Mouse (Mus musculus) limb, embryonic 14.5 days (tissue): ENCODE measurements around the gene Med13l. TPM values are rescaled to one million over a fixed set of nuclear protein-coding genes. Genes with fewer than 3 reads are reported as not detected.

Source experiments
- ATAC-seq: fragments of 200-750 bp; cut with Nextera tagmentation; 2 replicates; pipeline ENCODE4 v1.8.0; 2017; ENCODE audit warnings: low read depth, moderate number of reproducible peaks, moderate TSS enrichment; ENCODE audit not compliant: low FRiP score
- DNase-seq: peaks from one replicate; pipeline ENCODE4 v3.0.0-alpha.2; 2015; ENCODE audit warnings: low spot score
- H3K27ac ChIP-seq: fragments of 300-500 bp; sonication (generic); replicated peaks from 2 replicates; pipeline ENCODE4 v1.5.1; 2014; ENCODE audit warnings: low read depth, mild to moderate bottlenecking, low read length, moderate library complexity, mixed read lengths
- H3K27me3 ChIP-seq: fragments of 300-500 bp; sonication (generic); 2 replicates; pipeline ENCODE4 v1.6.1; 2014; ENCODE audit warnings: low read length, mixed read lengths; ENCODE audit not compliant: control insufficient read depth, insufficient read depth
- H3K36me3 ChIP-seq: fragments of 300-500 bp; sonication (generic); 2 replicates; pipeline ENCODE4 v1.6.1; 2014; ENCODE audit warnings: mild to moderate bottlenecking, low read length, moderate library complexity, mixed read lengths; ENCODE audit not compliant: control insufficient read depth, insufficient read depth
- H3K4me1 ChIP-seq: fragments of 300-500 bp; sonication (generic); 2 replicates; pipeline ENCODE4 v1.6.1; 2014; ENCODE audit warnings: antibody characterized with exemption, low read length, mixed read lengths; ENCODE audit not compliant: control insufficient read depth, insufficient read depth
- H3K4me2 ChIP-seq: fragments of 300-500 bp; sonication (generic); replicated peaks from 2 replicates; pipeline ENCODE4 v1.6.1; 2014; ENCODE audit warnings: low read depth, mild to moderate bottlenecking, low read length, moderate library complexity; ENCODE audit not compliant: severe bottlenecking
- H3K4me3 ChIP-seq: fragments of 300-500 bp; sonication (generic); replicated peaks from 2 replicates; pipeline ENCODE4 v1.5.1; 2014; ENCODE audit warnings: low read length
- H3K9ac ChIP-seq: fragments of 300-500 bp; sonication (generic); 2 replicates; pipeline ENCODE4 v1.6.1; 2014; ENCODE audit warnings: mild to moderate bottlenecking, low read depth, low read length, moderate library complexity; ENCODE audit not compliant: severe bottlenecking
- H3K9me3 ChIP-seq: fragments of 300-500 bp; sonication (generic); 2 replicates; pipeline ENCODE4 v1.6.1; 2016; ENCODE audit warnings: low read length; ENCODE audit not compliant: control insufficient read depth
- POLR2A ChIP-seq: fragments of 200-500 bp; IDR thresholded peaks from 2 replicates; pipeline ENCODE4 v1.8.0; 2012; ENCODE audit warnings: inconsistent platforms, mild to moderate bottlenecking, moderate library complexity, borderline replicate concordance; ENCODE audit not compliant: insufficient read depth, insufficient read length; ENCODE audit errors: extremely low read depth
- WGBS: fragments of 180-500 bp; shearing (Covaris S2); extraction: QIAGEN DNeasy Blood & Tissue Kit; methylation state at CpG from one replicate; pipeline ENCODE4 v1.1.7; 2014; 5-methylcytosine and 5-hydroxymethylcytosine counted together
- polyA plus RNA-seq, 2 experiments: library from polyadenylated mRNA; depleted of rRNA in 1 of 2; stranded (reverse) in 1 of 2; unstranded in 1 of 2; fragments of >200 nt; fragmentation: Nextera tagmentation in 1 of 2; extraction: Ambion mirVana in 1 of 2; gene quantifications; 2 replicates each; pipeline versions ENCODE4 v1.2.1 to v1.2.3; 2012 to 2014

Gene Med13l
- polyA plus RNA-seq, 2 experiments, result 17.8 to 19.8 TPM

DNA sequence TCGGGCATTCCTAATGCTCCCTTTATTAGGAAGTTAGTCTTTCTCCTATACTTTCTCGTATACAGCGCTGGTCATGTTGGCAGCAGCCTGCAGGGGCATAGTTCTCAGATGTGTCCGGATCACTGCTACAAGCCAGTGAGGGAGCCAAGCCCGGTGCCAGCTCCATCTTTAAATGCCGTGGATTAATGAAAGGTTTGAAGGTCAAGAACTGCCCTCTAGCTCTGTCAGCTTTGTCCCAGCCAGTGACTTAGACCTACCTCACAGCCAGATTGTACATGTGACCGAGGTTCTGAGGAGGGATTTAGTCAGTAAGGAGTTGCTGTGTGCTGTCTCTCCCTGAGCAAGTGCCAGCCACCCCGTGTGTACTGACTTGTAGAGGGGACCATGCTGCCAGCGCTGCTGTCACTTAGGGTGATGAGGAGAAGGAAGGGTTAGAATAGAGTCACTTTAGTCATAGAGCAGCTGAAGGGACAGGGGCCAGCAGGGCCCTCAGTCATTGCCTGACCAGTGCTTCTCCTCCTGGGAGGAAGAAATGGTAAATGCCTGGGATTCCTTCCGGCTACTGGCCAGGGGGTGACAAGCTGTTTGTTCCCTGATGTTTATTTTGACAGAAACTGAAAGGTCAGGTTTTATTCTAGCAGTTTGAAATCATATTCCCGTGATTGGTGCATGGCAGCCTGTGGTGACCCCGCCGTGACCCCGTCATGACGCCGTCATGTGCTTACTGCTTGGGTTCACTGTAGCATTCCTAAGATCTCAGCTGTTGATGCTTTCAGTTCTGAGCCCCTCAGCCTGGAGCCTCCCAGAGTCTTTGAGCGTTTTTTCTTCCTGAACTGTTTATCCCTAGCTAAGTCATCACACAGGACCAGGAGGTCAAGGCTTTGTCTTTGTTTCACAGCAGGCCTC lies 197.2 kb downstream of the Med13l start:
- DNase-seq (no peak), ATAC-seq (peak; percentile 53; the same call in 1 of the 2 replicates)
- Histone ChIP-seq H3K9me3 (no peaks in the 10 kb centered on the region), H3K36me3 (peaks cover 100% of the 10 kb centered on the region), H3K9ac (no peak overlapping the region), H3K4me3 (no peak overlapping the region), H3K27me3 (no peaks in the 10 kb centered on the region), H3K27ac (no peak overlapping the region), H3K4me1 (no peaks in the 10 kb centered on the region), H3K4me2 (no peak overlapping the region)
- TF ChIP-seq POLR2A, result no peak
- WGBS, result 74% methylated on average over 17 of the region's 17 CpGs

DNA sequence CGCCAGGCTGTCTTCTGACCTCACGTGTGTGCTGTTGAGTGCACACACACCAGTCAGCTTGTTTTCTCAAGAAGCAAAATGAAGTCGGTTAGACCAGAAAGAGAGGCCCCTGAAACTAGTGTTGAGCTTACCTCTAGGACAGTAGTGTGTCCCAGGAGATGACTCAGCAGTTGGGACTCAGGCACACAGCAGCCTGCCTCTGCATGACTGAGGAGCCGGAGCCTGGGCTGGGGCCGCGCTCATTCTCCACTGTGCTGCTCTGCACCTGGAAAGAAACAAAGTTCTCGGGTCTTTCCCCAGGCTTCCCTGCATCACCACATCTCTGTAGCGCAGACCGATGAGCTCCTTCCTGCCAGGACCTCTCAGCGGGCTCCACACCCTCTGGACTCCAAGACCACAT lies 200.5 kb downstream of the Med13l start:
- Histone ChIP-seq H3K9me3 (no peaks in the 10 kb centered on the region), H3K36me3 (peaks cover 87% of the 10 kb centered on the region), H3K27me3 (no peaks in the 10 kb centered on the region), H3K27ac (no peak overlapping the region), H3K4me2 (no peak overlapping the region), H3K9ac (no peak overlapping the region), H3K4me3 (no peak overlapping the region), H3K4me1 (no peaks in the 10 kb centered on the region)
- no peak for TF ChIP-seq POLR2A
- 95% methylated on average over 10 of the region's 10 CpGs for WGBS
- DNase-seq, result no peak
- no peak for ATAC-seq

DNA sequence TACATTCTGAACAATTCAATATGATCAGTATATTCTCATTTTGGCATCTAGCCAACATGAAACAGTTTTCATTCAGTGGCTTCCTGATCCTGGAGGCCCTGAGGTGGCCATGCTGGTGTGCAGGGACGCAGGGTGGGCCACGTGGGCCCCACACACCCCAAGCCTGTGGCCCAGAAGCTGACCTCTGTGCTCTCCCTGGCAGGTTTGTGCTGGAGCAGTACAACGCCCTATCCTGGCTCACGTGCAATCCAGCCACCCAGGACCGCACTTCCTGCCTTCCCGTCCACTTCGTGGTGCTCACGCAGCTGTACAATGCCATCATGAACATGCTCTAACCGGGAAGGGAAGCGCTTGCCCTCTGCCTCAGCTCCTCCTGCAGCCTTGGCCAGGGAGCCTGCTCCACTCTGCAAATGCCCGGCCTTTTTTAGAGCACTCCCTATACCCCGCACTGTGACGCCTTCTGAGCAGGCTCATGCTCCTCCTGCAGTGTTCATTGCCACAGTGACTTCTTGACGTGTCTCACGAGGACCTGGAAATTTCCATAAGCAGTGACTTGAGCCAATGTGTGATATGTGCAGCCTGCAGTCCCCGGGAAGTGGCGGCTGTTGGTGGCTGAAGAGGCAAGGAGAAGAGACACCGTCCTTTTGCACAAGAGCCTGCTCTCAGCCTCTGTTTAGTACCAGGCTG lies 202.2 kb downstream of the Med13l start:
- Histone ChIP-seq H3K9me3 (no peaks in the 10 kb centered on the region), H3K27me3 (no peaks in the 10 kb centered on the region), H3K36me3 (peaks cover 72% of the 10 kb centered on the region), H3K4me2 (no peak overlapping the region), H3K4me1 (no peaks in the 10 kb centered on the region), H3K27ac (no peak overlapping the region), H3K4me3 (no peak overlapping the region), H3K9ac (no peak overlapping the region)
- no peak for TF ChIP-seq POLR2A
- no peak for ATAC-seq
- DNase-seq, result no peak
- WGBS, result 87% methylated on average over 18 of the region's 18 CpGs

DNA sequence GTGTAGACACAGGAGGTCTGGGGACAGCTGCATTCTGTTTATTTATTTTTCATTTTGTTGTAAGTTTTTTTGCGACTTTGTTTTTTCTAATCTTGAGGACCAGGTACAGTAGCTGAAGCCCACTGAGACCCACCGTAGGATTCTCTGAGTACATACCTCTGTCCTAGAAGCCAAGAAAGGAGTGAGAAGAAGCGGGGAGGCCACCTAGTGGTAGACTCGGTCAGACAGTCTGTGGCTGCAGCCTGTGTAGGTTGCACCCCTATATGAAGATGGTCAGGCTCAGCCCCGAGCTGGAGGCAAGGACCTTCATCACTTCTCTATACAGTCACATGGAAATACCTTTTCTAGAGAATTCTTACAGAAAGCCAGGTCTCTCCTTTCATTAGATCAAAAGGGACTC lies 202.9 kb downstream of the Med13l start:
- peak; percentile 59 for DNase-seq
- ATAC-seq, result no peak
- WGBS, result 60% methylated on average over 5 of the region's 5 CpGs

DNA sequence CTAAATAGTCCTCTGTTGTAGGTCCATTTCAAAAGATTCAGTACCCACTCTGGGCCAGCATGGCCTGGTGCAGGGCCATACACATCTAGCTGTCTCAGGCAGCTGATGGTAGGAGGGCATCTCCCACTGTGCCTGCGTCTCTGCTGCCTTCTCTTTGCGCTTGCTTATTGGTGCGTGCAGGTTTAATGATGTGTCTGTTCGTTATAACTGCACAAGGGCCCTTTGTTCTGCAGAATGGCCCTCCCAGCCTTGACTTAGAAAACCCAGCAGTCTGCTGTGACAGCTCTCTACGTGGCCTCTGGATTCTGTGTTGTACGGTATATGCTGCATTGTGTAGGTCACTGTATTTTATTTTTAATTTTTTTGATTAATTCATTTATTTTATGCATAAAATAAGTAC lies 208.7 kb downstream of the Med13l start:
- TF ChIP-seq POLR2A, result no peak
- DNase-seq, result no peak
- WGBS, result 35% methylated on average over 6 of the region's 6 CpGs
- Histone ChIP-seq H3K4me1 (0 out of 2 replicates have a peak, but pooled peaks cover 4% of the 10 kb centered on the region), H3K9ac (no peak overlapping the region; the same call in 1 of the 2 replicates), H3K36me3 (peaks cover 9% of the 10 kb centered on the region), H3K27ac (no peak overlapping the region), H3K27me3 (no peaks in the 10 kb centered on the region), H3K9me3 (no peaks in the 10 kb centered on the region), H3K4me2 (no peak overlapping the region), H3K4me3 (no peak overlapping the region)
- no peak for ATAC-seq

More for the DNA sequence above, 202.9 kb downstream of the Med13l start:
- Histone ChIP-seq H3K4me2 (no peak overlapping the region), H3K4me3 (no peak overlapping the region), H3K9ac (no peak overlapping the region), H3K4me1 (no peaks in the 10 kb centered on the region), H3K9me3 (no peaks in the 10 kb centered on the region), H3K36me3 (peaks cover 65% of the 10 kb centered on the region), H3K27me3 (no peaks in the 10 kb centered on the region), H3K27ac (no peak overlapping the region)
- TF ChIP-seq POLR2A, result no peak
